Mouse (Mus musculus): ENCODE measurements around the gene Sdc3. TPM values are rescaled to one million over a fixed set of nuclear protein-coding genes. Genes with fewer than 3 reads are reported as not detected.

Gene Sdc3
- polyA plus RNA-seq, 1 experiment: 18.1 TPM

DNA sequence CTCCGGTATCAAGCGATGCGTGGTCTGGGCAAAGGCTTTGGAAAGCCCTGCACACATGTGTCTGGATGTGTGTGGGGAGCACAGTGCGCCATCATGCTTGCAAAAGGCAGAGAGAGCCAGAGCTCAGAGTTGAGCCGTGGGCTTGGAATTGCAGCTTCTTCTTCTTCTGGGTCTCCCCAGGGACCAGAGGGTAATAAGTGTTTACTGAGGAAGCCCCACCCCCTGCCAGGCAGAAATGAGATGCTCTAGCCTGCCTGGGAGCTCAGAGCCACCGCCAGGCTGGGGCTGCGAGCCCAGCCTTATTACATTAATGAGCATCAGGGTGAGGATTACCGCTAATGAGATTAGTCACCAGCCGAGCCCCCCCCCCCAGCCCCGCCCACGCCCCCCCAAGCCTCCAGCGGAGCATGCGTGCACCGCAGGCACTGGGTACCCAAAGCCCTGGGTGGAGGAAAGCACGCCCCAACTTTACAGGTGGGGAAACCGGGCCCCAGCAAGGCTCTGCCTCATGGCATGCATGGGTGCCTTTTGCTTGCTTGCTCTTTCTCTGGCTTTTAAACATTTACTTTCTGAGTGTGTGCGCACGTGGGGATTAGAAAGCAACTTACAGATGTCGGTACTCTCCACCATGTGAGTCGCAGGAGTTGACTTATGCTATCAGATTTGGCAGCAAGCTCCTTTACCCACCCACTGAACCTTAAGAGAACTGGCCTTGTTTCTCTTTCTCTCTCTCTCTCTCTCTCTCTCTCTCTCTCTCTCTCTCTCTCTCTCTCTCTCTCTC, 44.1 kb downstream of the Sdc3 start:
- TF ChIP-seq CTCF (IDR thresholded peaks at IDR 0.05; ENCODE audit: control insufficient read depth, insufficient read depth, low read length) (no peak), POLR2A (IDR thresholded peaks at IDR 0.05; ENCODE audit: borderline replicate concordance, control insufficient read depth, low read depth, low read length) (no peak)
- H3K27ac ChIP-seq (ENCODE audit: control insufficient read depth, insufficient read depth, low read depth, low read length, poor library complexity): no peak overlapping the region
- H3K4me3 ChIP-seq (replicated peaks; ENCODE audit: control insufficient read depth, low read depth, low read length): no peak overlapping the region
- H3K4me1 ChIP-seq (ENCODE audit: control insufficient read depth, insufficient read depth, low read length): no peaks in the 10 kb centered on the region
- WGBS: 34% methylated on average over 20 of the region's 20 CpGs

DNA sequence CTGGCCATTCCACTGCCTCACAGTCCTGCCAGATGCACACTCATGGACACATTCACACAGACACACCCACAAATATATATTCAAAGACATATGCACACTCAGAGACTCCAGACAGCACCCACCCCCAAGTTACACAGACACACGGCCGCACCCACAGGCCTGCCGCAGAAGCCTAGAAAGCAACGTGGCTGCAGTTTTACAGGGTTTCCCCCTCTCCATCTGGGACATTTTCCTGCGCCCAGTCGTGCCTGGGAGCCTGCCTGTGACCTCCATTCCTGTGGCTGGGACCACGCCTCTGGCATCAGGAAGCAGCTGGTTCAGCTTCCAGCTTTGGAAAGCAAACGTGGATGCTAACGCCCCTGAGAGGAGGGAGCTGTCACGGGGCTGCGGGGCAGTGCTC, 46.2 kb downstream of the Sdc3 start:
- WGBS: 40% methylated on average over 11 of the region's 11 CpGs

DNA sequence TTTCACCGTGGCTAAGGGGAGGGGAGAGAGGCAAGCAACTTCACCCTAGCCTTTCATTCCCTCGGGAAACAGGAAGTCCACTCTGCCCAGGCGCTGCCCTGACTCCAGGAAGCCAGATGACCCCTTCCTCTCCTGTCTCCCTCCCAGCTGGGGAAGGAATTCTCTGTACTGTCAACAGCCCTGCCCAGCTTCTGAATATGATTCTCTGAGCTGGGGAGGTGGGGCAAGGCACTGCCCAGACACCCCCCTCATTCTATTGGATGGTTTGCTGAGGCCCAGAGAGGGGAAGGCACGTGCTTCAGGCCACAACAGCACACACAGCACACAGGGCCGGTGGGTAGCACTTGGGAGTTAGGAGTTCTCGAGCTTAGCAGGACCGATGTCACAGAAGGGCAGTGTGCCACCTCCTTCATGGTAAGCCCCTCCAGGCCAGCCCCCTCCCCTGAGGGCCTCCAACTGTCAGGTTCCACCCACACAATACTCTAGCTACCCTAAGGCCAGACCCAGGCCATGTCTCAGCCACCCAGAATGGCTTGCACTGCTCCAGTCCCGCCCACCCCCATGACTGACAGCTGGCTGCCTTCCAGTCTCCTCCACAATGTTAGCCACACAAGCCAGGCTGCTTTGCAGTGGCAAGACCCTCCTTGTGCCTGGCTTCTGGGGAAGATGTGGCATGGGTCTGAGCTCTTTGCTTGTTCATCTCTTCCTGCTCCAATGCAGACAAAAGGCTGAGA, 48.9 kb downstream of the Sdc3 start:
- H3K4me1 ChIP-seq (ENCODE audit: control insufficient read depth, insufficient read depth, low read length): no peaks in the 10 kb centered on the region
- WGBS: 23% methylated on average over 8 of the region's 8 CpGs
- TF ChIP-seq POLR2A (IDR thresholded peaks at IDR 0.05; ENCODE audit: borderline replicate concordance, control insufficient read depth, low read depth, low read length): no peak
- TF ChIP-seq CTCF (IDR thresholded peaks at IDR 0.05; ENCODE audit: control insufficient read depth, insufficient read depth, low read length): no peak
- no peak overlapping the region; the same call in 1 of the 2 replicates for H3K27ac ChIP-seq (ENCODE audit: control insufficient read depth, insufficient read depth, low read depth, low read length, poor library complexity)
- no peak overlapping the region for H3K4me3 ChIP-seq (replicated peaks; ENCODE audit: control insufficient read depth, low read depth, low read length)

More for the DNA sequence above, 46.2 kb downstream of the Sdc3 start:
- Histone ChIP-seq H3K4me1 (ENCODE audit: control insufficient read depth, insufficient read depth, low read length) (no peaks in the 10 kb centered on the region), H3K27ac (ENCODE audit: control insufficient read depth, insufficient read depth, low read depth, low read length, poor library complexity) (no peak overlapping the region), H3K4me3 (replicated peaks; ENCODE audit: control insufficient read depth, low read depth, low read length) (no peak overlapping the region)
- TF ChIP-seq POLR2A (IDR thresholded peaks at IDR 0.05; ENCODE audit: borderline replicate concordance, control insufficient read depth, low read depth, low read length) (no peak), CTCF (IDR thresholded peaks at IDR 0.05; ENCODE audit: control insufficient read depth, insufficient read depth, low read length) (no peak)

DNA sequence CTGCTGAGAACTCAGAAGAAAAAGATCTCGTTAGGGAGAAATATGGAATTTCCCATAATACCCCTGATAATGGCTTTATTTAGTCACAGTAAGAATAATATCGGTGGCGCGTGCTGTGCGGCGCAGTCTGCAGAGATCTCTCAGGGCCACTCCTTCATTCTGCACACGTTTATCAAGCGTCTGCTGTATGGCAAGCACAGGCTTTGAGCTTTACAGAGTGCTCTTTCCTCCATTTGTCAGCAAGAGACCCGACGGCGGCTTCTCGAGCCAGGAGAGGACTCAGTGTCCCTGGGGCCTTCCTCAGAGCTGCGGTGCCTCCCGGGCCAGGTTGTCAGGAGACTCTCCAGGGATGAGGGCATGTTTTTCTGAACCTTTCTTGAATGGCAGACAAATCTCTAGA, 56.5 kb downstream of the Sdc3 start:
- 81% methylated on average over 14 of the region's 14 CpGs for WGBS
- Histone ChIP-seq H3K27ac (ENCODE audit: control insufficient read depth, insufficient read depth, low read depth, low read length, poor library complexity) (no peak overlapping the region), H3K4me1 (ENCODE audit: control insufficient read depth, insufficient read depth, low read length) (no peaks in the 10 kb centered on the region), H3K4me3 (replicated peaks; ENCODE audit: control insufficient read depth, low read depth, low read length) (no peak overlapping the region)
- TF ChIP-seq CTCF (IDR thresholded peaks at IDR 0.05; ENCODE audit: control insufficient read depth, insufficient read depth, low read length) (no peak), POLR2A (IDR thresholded peaks at IDR 0.05; ENCODE audit: borderline replicate concordance, control insufficient read depth, low read depth, low read length) (no peak)

DNA sequence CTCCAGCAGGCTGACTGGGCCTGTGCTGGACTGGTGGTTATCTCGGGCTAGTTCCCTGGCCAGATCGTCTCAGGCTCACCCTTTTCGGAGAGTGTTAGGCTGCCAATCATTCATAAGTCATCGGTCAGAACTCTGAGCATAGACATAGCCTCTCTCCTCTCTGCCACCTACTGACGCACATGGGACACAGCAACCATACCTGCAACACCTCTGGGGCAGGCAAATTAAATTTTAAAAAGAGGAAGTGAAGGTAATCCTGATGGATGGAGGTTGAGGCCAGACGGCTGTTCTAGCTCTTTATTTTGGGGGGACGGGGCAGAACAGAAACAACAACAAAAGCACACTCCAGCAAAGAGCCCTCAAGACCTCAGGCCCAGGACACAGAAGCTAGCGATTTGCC, 65.3 kb downstream of the Sdc3 start:
- Histone ChIP-seq H3K4me1 (ENCODE audit: control insufficient read depth, insufficient read depth, low read length) (no peaks in the 10 kb centered on the region), H3K4me3 (replicated peaks; ENCODE audit: control insufficient read depth, low read depth, low read length) (no peak overlapping the region), H3K27ac (ENCODE audit: control insufficient read depth, insufficient read depth, low read depth, low read length, poor library complexity) (no peak overlapping the region)
- WGBS: 60% methylated on average over 8 of the region's 8 CpGs
- TF ChIP-seq CTCF (IDR thresholded peaks at IDR 0.05; ENCODE audit: control insufficient read depth, insufficient read depth, low read length) (no peak), POLR2A (IDR thresholded peaks at IDR 0.05; ENCODE audit: borderline replicate concordance, control insufficient read depth, low read depth, low read length) (no peak)

DNA sequence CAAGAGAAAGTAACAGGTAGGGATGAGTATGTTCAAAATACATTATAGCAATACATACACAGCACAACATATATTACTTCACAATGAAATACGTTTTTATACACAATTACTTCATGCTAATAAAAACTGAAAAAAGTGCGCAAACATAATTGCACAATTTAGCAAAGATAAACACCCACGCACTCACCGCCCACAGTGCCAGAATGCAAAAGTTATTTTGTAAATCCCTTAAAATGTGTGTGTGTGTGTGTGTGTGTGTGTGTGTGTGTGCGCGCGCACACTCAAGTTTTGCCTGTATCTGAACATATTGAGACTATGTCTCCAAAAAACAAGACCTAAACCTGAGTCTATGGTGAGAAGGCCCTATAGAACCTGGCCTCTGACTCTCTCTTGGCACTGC, 66.5 kb downstream of the Sdc3 start:
- Histone ChIP-seq H3K4me3 (replicated peaks; ENCODE audit: control insufficient read depth, low read depth, low read length) (no peak overlapping the region), H3K27ac (ENCODE audit: control insufficient read depth, insufficient read depth, low read depth, low read length, poor library complexity) (no peak overlapping the region), H3K4me1 (ENCODE audit: control insufficient read depth, insufficient read depth, low read length) (no peaks in the 10 kb centered on the region; the same call in none of the 2 replicates)
- TF ChIP-seq CTCF (IDR thresholded peaks at IDR 0.05; ENCODE audit: control insufficient read depth, insufficient read depth, low read length) (no peak), POLR2A (IDR thresholded peaks at IDR 0.05; ENCODE audit: borderline replicate concordance, control insufficient read depth, low read depth, low read length) (no peak)
- 87% methylated on average over 7 of the region's 7 CpGs for WGBS

DNA sequence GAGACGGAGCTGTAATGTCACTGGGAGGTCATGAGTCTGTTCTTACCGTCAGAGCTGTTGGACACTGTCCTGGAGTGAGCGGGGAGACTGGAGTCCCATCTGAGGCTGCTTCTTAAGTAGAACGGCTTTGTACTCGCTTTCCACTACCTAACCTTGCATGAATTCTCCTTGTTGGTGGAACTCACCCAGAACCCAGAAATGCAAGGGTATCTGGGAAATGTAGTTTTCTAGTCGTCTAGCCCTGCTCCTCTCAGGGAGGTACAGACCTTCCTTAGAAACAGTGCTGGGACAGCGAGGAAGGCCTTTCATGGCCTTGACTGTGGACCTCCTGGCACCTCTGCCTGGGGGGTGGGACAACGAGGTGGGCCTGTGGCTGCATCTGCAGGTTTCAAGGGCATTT, 67.1 kb downstream of the Sdc3 start:
- TF ChIP-seq POLR2A (IDR thresholded peaks at IDR 0.05; ENCODE audit: borderline replicate concordance, control insufficient read depth, low read depth, low read length): no peak
- 62% methylated on average over 8 of the region's 8 CpGs for WGBS
- H3K4me3 ChIP-seq (replicated peaks; ENCODE audit: control insufficient read depth, low read depth, low read length): no peak overlapping the region
- H3K4me1 ChIP-seq (ENCODE audit: control insufficient read depth, insufficient read depth, low read length): no peaks in the 10 kb centered on the region; the same call in none of the 2 replicates
- H3K27ac ChIP-seq (ENCODE audit: control insufficient read depth, insufficient read depth, low read depth, low read length, poor library complexity): no peak overlapping the region

DNA sequence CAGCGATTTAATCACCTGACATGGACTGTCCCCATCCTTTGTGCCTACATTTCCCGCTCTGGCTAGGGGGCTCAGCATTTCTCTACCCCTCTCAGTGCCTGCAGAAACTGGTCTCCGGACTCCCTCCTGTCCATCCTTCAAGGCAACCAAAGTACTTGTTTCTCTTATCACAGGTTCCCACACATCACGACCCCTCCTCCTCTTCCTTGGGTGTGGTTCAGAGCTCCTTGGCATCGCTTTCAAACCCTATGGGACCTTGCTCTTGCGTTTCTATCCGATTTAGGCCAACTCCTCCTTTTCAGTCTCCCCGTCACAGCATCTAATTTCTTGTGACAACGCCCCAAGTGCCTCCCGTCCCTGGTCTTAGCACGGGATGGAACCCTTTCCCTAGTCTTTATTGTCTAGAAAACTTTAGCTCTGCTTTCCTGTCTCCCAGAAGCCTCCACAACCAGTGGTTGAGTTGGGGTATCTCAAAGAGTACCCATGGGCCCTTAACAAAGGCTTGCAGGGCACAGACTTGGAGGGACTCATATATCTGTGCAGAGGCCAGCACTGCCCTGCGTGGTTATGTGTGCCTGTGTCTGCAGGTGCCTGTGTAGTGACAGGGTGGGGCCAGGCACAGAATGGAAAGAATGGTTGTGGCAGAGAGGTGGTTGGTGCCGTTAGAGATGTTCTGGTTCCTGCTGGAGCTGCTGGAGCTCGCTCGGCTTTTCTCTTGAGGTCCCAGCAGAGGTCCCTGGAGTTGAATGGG, 68.7 kb downstream of the Sdc3 start:
- no peak overlapping the region for H3K27ac ChIP-seq (ENCODE audit: control insufficient read depth, insufficient read depth, low read depth, low read length, poor library complexity)
- H3K4me3 ChIP-seq (replicated peaks; ENCODE audit: control insufficient read depth, low read depth, low read length): no peak overlapping the region
- TF ChIP-seq CTCF (IDR thresholded peaks at IDR 0.05; ENCODE audit: control insufficient read depth, insufficient read depth, low read length) (no peak), POLR2A (IDR thresholded peaks at IDR 0.05; ENCODE audit: borderline replicate concordance, control insufficient read depth, low read depth, low read length) (no peak)
- no peaks in the 10 kb centered on the region; the same call in none of the 2 replicates for H3K4me1 ChIP-seq (ENCODE audit: control insufficient read depth, insufficient read depth, low read length)
- WGBS: 48% methylated on average over 15 of the region's 15 CpGs

Data from bone marrow, adult 2 months (tissue).